Mouse (Mus musculus) cerebellum, adult 2 months (tissue): Measurements from ENCODE around the gene Slc25a13.

ENCODE experiments used
- CTCF ChIP-seq: fragments of 200-500 bp; IDR thresholded peaks from 2 replicates; pipeline ENCODE4 v1.5.1; 2011; ENCODE audit warnings: low read depth, mild to moderate bottlenecking, control low read depth, low read length, moderate library complexity, borderline replicate concordance; ENCODE audit not compliant: insufficient read depth
- POLR2A ChIP-seq: fragments of 200-500 bp; IDR thresholded peaks from 2 replicates; pipeline ENCODE4 v1.6.1; 2011; ENCODE audit warnings: low read length, control low read depth, borderline replicate concordance; ENCODE audit not compliant: insufficient read depth

GRCm38 (mm10) chr6:6173935-6174561, 42.9 kb downstream of the Slc25a13 start:
- no peak for TF ChIP-seq POLR2A
- TF ChIP-seq CTCF: no peak
